Mouse (Mus musculus): ENCODE results near the gene Rpap1. TPM values are rescaled to one million over a fixed set of nuclear protein-coding genes. Genes with fewer than 3 reads are reported as not detected.
A peak's percentile ranks its signal among the peaks of the same experiment; 100 is the strongest.

Rpap1 gene
- 23.5 and 26.6 TPM in 2 replicates for polyA plus RNA-seq (2014; fragmentation: Nextera tagmentation; extraction: Ambion mirVana)

- Histone ChIP-seq H3K9me3 (ENCODE audit: control insufficient read depth, low read length) (no peaks in the 10 kb centered on the region), H3K9ac (ENCODE audit: low read length) (peak within 1 kb of the TSS; percentile 68), H3K4me1 (ENCODE audit: control insufficient read depth, insufficient read depth, low read length) (peaks cover 5% of the 10 kb centered on the region), H3K4me2 (ENCODE audit: low read depth) (peak within 1 kb of the TSS; percentile 60), H3K27ac (ENCODE audit: low read depth, low read length) (0 out of 2 replicates have a peak within 1 kb of the TSS, but pooled peaks have one; percentile 54), H3K27me3 (ENCODE audit: control insufficient read depth, insufficient read depth, low read length) (no peaks in the 10 kb centered on the region), H3K36me3 (ENCODE audit: control insufficient read depth, insufficient read depth, low read length) (peaks cover 2% of the 10 kb centered on the region; the same call in 1 of the 2 replicates), H3K4me3 (ENCODE audit: low read depth, low read length) (peak within 1 kb of the TSS; percentile 56)
- DNase-seq (ENCODE audit: low spot score), result peak; percentile 90
- peak; percentile 93 for ATAC-seq (ENCODE audit: insufficient read depth, low FRiP score, low TSS enrichment)
- WGBS, result under 1% methylated on average over 44 of the region's 44 CpGs
Observed at GRCm38 (mm10) chr2:119787206-119787883, at the start of gene Rpap1. Gene Rpap1 (minus strand): TSS chr2:119787537.

- H3K4me3 ChIP-seq (ENCODE audit: low read depth, low read length), result no peak overlapping the region
- no peaks in the 10 kb centered on the region for H3K36me3 ChIP-seq (ENCODE audit: control insufficient read depth, insufficient read depth, low read length)
- H3K27me3 ChIP-seq (ENCODE audit: control insufficient read depth, insufficient read depth, low read length), result no peaks in the 10 kb centered on the region
- no peak overlapping the region for H3K4me2 ChIP-seq (ENCODE audit: low read depth)
- H3K4me1 ChIP-seq (ENCODE audit: control insufficient read depth, insufficient read depth, low read length), result no peaks in the 10 kb centered on the region
- DNase-seq (ENCODE audit: low spot score) (no peak), ATAC-seq (ENCODE audit: insufficient read depth, low FRiP score, low TSS enrichment) (no peak)
- H3K9me3 ChIP-seq (ENCODE audit: control insufficient read depth, low read length), result no peaks in the 10 kb centered on the region
- no peak overlapping the region for H3K27ac ChIP-seq (ENCODE audit: low read depth, low read length)
- 89% methylated on average over 4 of the region's 4 CpGs for WGBS
- no peak overlapping the region for H3K9ac ChIP-seq (ENCODE audit: low read length)
Observed at GRCm38 (mm10) chr2:119834231-119834630, 46.9 kb upstream of the Rpap1 start.

GRCm38 (mm10) chr2:119830579-119830978 is 43.2 kb upstream of the Rpap1 start:
- Histone ChIP-seq H3K4me3 (ENCODE audit: low read depth, low read length) (no peak overlapping the region), H3K27ac (ENCODE audit: low read depth, low read length) (no peak overlapping the region), H3K36me3 (ENCODE audit: control insufficient read depth, insufficient read depth, low read length) (no peaks in the 10 kb centered on the region), H3K27me3 (ENCODE audit: control insufficient read depth, insufficient read depth, low read length) (no peaks in the 10 kb centered on the region), H3K4me2 (ENCODE audit: low read depth) (no peak overlapping the region), H3K9ac (ENCODE audit: low read length) (no peak overlapping the region), H3K9me3 (ENCODE audit: control insufficient read depth, low read length) (no peaks in the 10 kb centered on the region), H3K4me1 (ENCODE audit: control insufficient read depth, insufficient read depth, low read length) (no peaks in the 10 kb centered on the region)
- DNase-seq (ENCODE audit: low spot score) (no peak), ATAC-seq (ENCODE audit: insufficient read depth, low FRiP score, low TSS enrichment) (no peak)
- 72% methylated on average over 2 of the region's 2 CpGs for WGBS

- ATAC-seq (ENCODE audit: insufficient read depth, low FRiP score, low TSS enrichment), result no peak
- H3K27me3 ChIP-seq (ENCODE audit: control insufficient read depth, insufficient read depth, low read length), result no peaks in the 10 kb centered on the region
- no peak overlapping the region for H3K4me2 ChIP-seq (ENCODE audit: low read depth)
- no peak overlapping the region for H3K4me3 ChIP-seq (ENCODE audit: low read depth, low read length)
- H3K9ac ChIP-seq (ENCODE audit: low read length), result no peak overlapping the region
- H3K36me3 ChIP-seq (ENCODE audit: control insufficient read depth, insufficient read depth, low read length), result no peaks in the 10 kb centered on the region; the same call in none of the 2 replicates
- 70% methylated on average over 9 of the region's 9 CpGs for WGBS
- no peak overlapping the region for H3K27ac ChIP-seq (ENCODE audit: low read depth, low read length)
- DNase-seq (ENCODE audit: low spot score), result no peak
- no peaks in the 10 kb centered on the region for H3K4me1 ChIP-seq (ENCODE audit: control insufficient read depth, insufficient read depth, low read length)
- H3K9me3 ChIP-seq (ENCODE audit: control insufficient read depth, low read length), result no peaks in the 10 kb centered on the region
Observed at GRCm38 (mm10) chr2:119821136-119821535, 33.8 kb upstream of the Rpap1 start.

GRCm38 (mm10) chr2:119818668-119819272 is 31.4 kb upstream of the Rpap1 start:
- H3K4me1 ChIP-seq (ENCODE audit: control insufficient read depth, insufficient read depth, low read length), result no peaks in the 10 kb centered on the region
- H3K27me3 ChIP-seq (ENCODE audit: control insufficient read depth, insufficient read depth, low read length), result no peaks in the 10 kb centered on the region
- DNase-seq (ENCODE audit: low spot score) (no peak), ATAC-seq (ENCODE audit: insufficient read depth, low FRiP score, low TSS enrichment) (no peak)
- H3K36me3 ChIP-seq (ENCODE audit: control insufficient read depth, insufficient read depth, low read length), result no peaks in the 10 kb centered on the region; the same call in none of the 2 replicates
- no peak overlapping the region for H3K27ac ChIP-seq (ENCODE audit: low read depth, low read length)
- H3K4me2 ChIP-seq (ENCODE audit: low read depth), result no peak overlapping the region
- no peak overlapping the region for H3K4me3 ChIP-seq (ENCODE audit: low read depth, low read length)
- 70% methylated on average over 9 of the region's 9 CpGs for WGBS
- H3K9me3 ChIP-seq (ENCODE audit: control insufficient read depth, low read length), result no peaks in the 10 kb centered on the region
- no peak overlapping the region for H3K9ac ChIP-seq (ENCODE audit: low read length)

GRCm38 (mm10) chr2:119817047-119817446 is 29.7 kb upstream of the Rpap1 start:
- no peaks in the 10 kb centered on the region for H3K9me3 ChIP-seq (ENCODE audit: control insufficient read depth, low read length)
- H3K27me3 ChIP-seq (ENCODE audit: control insufficient read depth, insufficient read depth, low read length), result no peaks in the 10 kb centered on the region
- no peak overlapping the region for H3K4me2 ChIP-seq (ENCODE audit: low read depth)
- 89% methylated on average over 5 of the region's 5 CpGs for WGBS
- H3K27ac ChIP-seq (ENCODE audit: low read depth, low read length), result no peak overlapping the region
- DNase-seq (ENCODE audit: low spot score) (no peak), ATAC-seq (ENCODE audit: insufficient read depth, low FRiP score, low TSS enrichment) (no peak)
- no peaks in the 10 kb centered on the region; the same call in none of the 2 replicates for H3K36me3 ChIP-seq (ENCODE audit: control insufficient read depth, insufficient read depth, low read length)
- H3K4me1 ChIP-seq (ENCODE audit: control insufficient read depth, insufficient read depth, low read length), result no peaks in the 10 kb centered on the region
- no peak overlapping the region for H3K4me3 ChIP-seq (ENCODE audit: low read depth, low read length)
- H3K9ac ChIP-seq (ENCODE audit: low read length), result no peak overlapping the region

- Histone ChIP-seq H3K4me1 (ENCODE audit: control insufficient read depth, insufficient read depth, low read length) (no peaks in the 10 kb centered on the region), H3K9ac (ENCODE audit: low read length) (no peak overlapping the region), H3K36me3 (ENCODE audit: control insufficient read depth, insufficient read depth, low read length) (no peaks in the 10 kb centered on the region; the same call in none of the 2 replicates), H3K27me3 (ENCODE audit: control insufficient read depth, insufficient read depth, low read length) (no peaks in the 10 kb centered on the region), H3K9me3 (ENCODE audit: control insufficient read depth, low read length) (no peaks in the 10 kb centered on the region), H3K4me3 (ENCODE audit: low read depth, low read length) (no peak overlapping the region), H3K4me2 (ENCODE audit: low read depth) (no peak overlapping the region), H3K27ac (ENCODE audit: low read depth, low read length) (no peak overlapping the region)
- no peak for ATAC-seq (ENCODE audit: insufficient read depth, low FRiP score, low TSS enrichment)
- WGBS, result 94% methylated on average over 13 of the region's 13 CpGs
- no peak for DNase-seq (ENCODE audit: low spot score)
Observed at GRCm38 (mm10) chr2:119816611-119817010, 29.3 kb upstream of the Rpap1 start.

GRCm38 (mm10) chr2:119814376-119814933 is 27.1 kb upstream of the Rpap1 start:
- H3K27me3 ChIP-seq (ENCODE audit: control insufficient read depth, insufficient read depth, low read length), result no peaks in the 10 kb centered on the region
- DNase-seq (ENCODE audit: low spot score), result no peak
- no peak overlapping the region for H3K9ac ChIP-seq (ENCODE audit: low read length)
- no peak for ATAC-seq (ENCODE audit: insufficient read depth, low FRiP score, low TSS enrichment)
- H3K4me1 ChIP-seq (ENCODE audit: control insufficient read depth, insufficient read depth, low read length), result no peaks in the 10 kb centered on the region
- H3K36me3 ChIP-seq (ENCODE audit: control insufficient read depth, insufficient read depth, low read length), result no peaks in the 10 kb centered on the region; the same call in none of the 2 replicates
- no peaks in the 10 kb centered on the region for H3K9me3 ChIP-seq (ENCODE audit: control insufficient read depth, low read length)
- no peak overlapping the region for H3K4me2 ChIP-seq (ENCODE audit: low read depth)
- no peak overlapping the region for H3K4me3 ChIP-seq (ENCODE audit: low read depth, low read length)
- H3K27ac ChIP-seq (ENCODE audit: low read depth, low read length), result no peak overlapping the region
- 60% methylated on average over 7 of the region's 7 CpGs for WGBS
